In genomic region chr19:58903899-58904327, GRCm38 (mm10) we compare ENCODE assay signal across 8 mouse cellular contexts. TPM values are rescaled to one million over a fixed set of nuclear protein-coding genes. Genes with fewer than 3 reads are reported as not detected.
DNase-seq lines count a peak whose midpoint lies in the region; ATAC-seq and TF ChIP-seq lines count a peak whose summit lies in the region.

No protein-coding gene starts in this region.

- no peaks in the 10 kb centered on the region for H3K27me3 ChIP-seq in embryonic facial prominence, embryonic 12.5 days
- no peaks in the 10 kb centered on the region for H3K27me3 ChIP-seq in limb, embryonic 14.5 days (ENCODE audit: control insufficient read depth, insufficient read depth, low read length)
- H3K27me3 ChIP-seq in midbrain, postnatal 0 days (ENCODE audit: insufficient read depth, low read length) = no peaks in the 10 kb centered on the region

- H3K9ac ChIP-seq in embryonic facial prominence, embryonic 12.5 days = no peak overlapping the region
- peak overlapping the region; percentile 18; the same call in 1 of the 2 replicates for H3K9ac ChIP-seq in limb, embryonic 14.5 days (ENCODE audit: low read depth, low read length, severe bottlenecking)
- no peak overlapping the region for H3K9ac ChIP-seq in midbrain, postnatal 0 days (replicated peaks; ENCODE audit: low read length, poor library complexity, severe bottlenecking)

- 0 out of 2 replicates have a peak, but pooled peaks have one; percentile 24 for ATAC-seq in embryonic facial prominence, embryonic 12.5 days (ENCODE audit: insufficient number of reproducible peaks, insufficient read depth, low FRiP score, low TSS enrichment)
- ATAC-seq in limb, embryonic 14.5 days (ENCODE audit: low FRiP score, low read depth) = peak; percentile 47
- no peak for ATAC-seq in midbrain, postnatal 0 days (ENCODE audit: low FRiP score)

- H3K4me3 ChIP-seq in embryonic facial prominence, embryonic 12.5 days = peak overlapping the region; percentile 22
- H3K4me3 ChIP-seq in limb, embryonic 14.5 days (replicated peaks; ENCODE audit: low read length) = peak overlapping the region; percentile 25
- H3K4me3 ChIP-seq in midbrain, postnatal 0 days (ENCODE audit: low read depth, low read length) = no peak overlapping the region

- peak overlapping the region; percentile 47 for H3K4me2 ChIP-seq in embryonic facial prominence, embryonic 12.5 days (replicated peaks)
- H3K4me2 ChIP-seq in limb, embryonic 14.5 days (replicated peaks; ENCODE audit: low read depth, low read length, severe bottlenecking) = peak overlapping the region; percentile 52
- peak overlapping the region; percentile 38 for H3K4me2 ChIP-seq in midbrain, postnatal 0 days (ENCODE audit: low read depth, low read length, poor library complexity, severe bottlenecking)

- WGBS in embryonic facial prominence, embryonic 12.5 days = 2% methylated on average over 11 of the region's 11 CpGs
- WGBS in limb, embryonic 14.5 days = under 1% methylated on average over 11 of the region's 11 CpGs
- under 1% methylated on average over 11 of the region's 11 CpGs for WGBS in midbrain, postnatal 0 days

- TF ChIP-seq CTCF in midbrain, postnatal 0 days (IDR thresholded peaks at IDR 0.05) = peak; percentile 98

- H3K4me1 ChIP-seq in embryonic facial prominence, embryonic 12.5 days = no peaks in the 10 kb centered on the region
- H3K4me1 ChIP-seq in limb, embryonic 14.5 days (ENCODE audit: control insufficient read depth, insufficient read depth, low read length) = no peaks in the 10 kb centered on the region
- no peaks in the 10 kb centered on the region for H3K4me1 ChIP-seq in midbrain, postnatal 0 days (ENCODE audit: insufficient read depth, low read length)

- no peaks in the 10 kb centered on the region for H3K36me3 ChIP-seq in embryonic facial prominence, embryonic 12.5 days
- no peaks in the 10 kb centered on the region for H3K36me3 ChIP-seq in limb, embryonic 14.5 days (ENCODE audit: control insufficient read depth, insufficient read depth, low read length)
- no peaks in the 10 kb centered on the region for H3K36me3 ChIP-seq in midbrain, postnatal 0 days (ENCODE audit: insufficient read depth, low read length)

- TF ChIP-seq POLR2A in limb, embryonic 14.5 days (IDR thresholded peaks at IDR 0.05; ENCODE audit: borderline replicate concordance, extremely low read depth, insufficient read depth, insufficient read length) = peak; percentile 37; the same call in 1 of the 2 replicates

- DNase-seq in 3134 (ENCODE audit: extremely low read depth, insufficient read length, low spot score) = peak; percentile 53
- peak; percentile 88 for DNase-seq in adrenal gland, postnatal 36 days
- peak; percentile 87 for DNase-seq in heart, adult 8-10 months (ENCODE audit: low spot score)
- peak; percentile 58 to 85 for DNase-seq in kidney, adult 8-10 months
- peak; percentile 84 for DNase-seq in limb, embryonic 14.5 days (ENCODE audit: low spot score)
- peak; percentile 85 for DNase-seq in midbrain, postnatal 0 days (ENCODE audit: low spot score)
- peak; percentile 45 to 56 for DNase-seq in spleen, postnatal 36 days (ENCODE audit: low spot score in 2 of 2)

- no peak overlapping the region for H3K27ac ChIP-seq in embryonic facial prominence, embryonic 12.5 days
- no peak overlapping the region for H3K27ac ChIP-seq in limb, embryonic 14.5 days (replicated peaks; ENCODE audit: low read depth, low read length)
- no peak overlapping the region for H3K27ac ChIP-seq in midbrain, postnatal 0 days (ENCODE audit: low read depth, low read length)

- H3K9me3 ChIP-seq in embryonic facial prominence, embryonic 12.5 days = no peaks in the 10 kb centered on the region
- H3K9me3 ChIP-seq in limb, embryonic 14.5 days (ENCODE audit: control insufficient read depth, low read length) = no peaks in the 10 kb centered on the region
- no peaks in the 10 kb centered on the region for H3K9me3 ChIP-seq in midbrain, postnatal 0 days (ENCODE audit: low read length)

RNA-seq across cellular contexts. Expression of gene Eno4, which starts 39.3 kb away (rescaled TPM):
- under 1 TPM; 0.26 to 0.56 TPM for total RNA-seq in adrenal gland, postnatal 36 days (2021)
- 0.52 and 0.88 TPM in 2 replicates for polyA plus RNA-seq in embryonic facial prominence, embryonic 12.5 days (2016; fragmentation: Nextera tagmentation; extraction: Ambion mirVana)
- total RNA-seq in heart, adult 8-10 months (2022) = under 1 TPM in 1 of 4 experiments, not detected in 3; 0.28 TPM
- polyA plus RNA-seq in limb, embryonic 14.5 days (2012; rRNA removed) = 0.28 and 0.31 TPM in 2 replicates
- 0.17 and 0.19 TPM in 2 replicates for polyA plus RNA-seq in limb, embryonic 14.5 days (2014; fragmentation: Nextera tagmentation; extraction: Ambion mirVana)
- 0.42 and 0.71 TPM in 2 replicates for total RNA-seq in midbrain, postnatal 0 days (2014; rRNA removed)
- polyA plus RNA-seq in midbrain, postnatal 0 days (2015; fragmentation: Nextera tagmentation; extraction: Ambion mirVana) = 1.3 and 1.5 TPM in 2 replicates

RNA-seq across cellular contexts. Expression of gene Hspa12a, which starts 39.5 kb away (rescaled TPM):
- total RNA-seq in adrenal gland, postnatal 36 days (2021) = 100 to 1,000 TPM in 1 of 2 experiments, 10 to 100 TPM in 1; 55.1 to 109 TPM
- 12.6 and 13.1 TPM in 2 replicates for polyA plus RNA-seq in embryonic facial prominence, embryonic 12.5 days (2016; fragmentation: Nextera tagmentation; extraction: Ambion mirVana)
- 10 to 100 TPM; 14.7 to 21.9 (median 17.6) TPM for total RNA-seq in heart, adult 8-10 months (2022)
- polyA plus RNA-seq in limb, embryonic 14.5 days (2012; rRNA removed) = 6.1 and 7.7 TPM in 2 replicates
- polyA plus RNA-seq in limb, embryonic 14.5 days (2014; fragmentation: Nextera tagmentation; extraction: Ambion mirVana) = 2.3 and 2.4 TPM in 2 replicates
- total RNA-seq in midbrain, postnatal 0 days (2014; rRNA removed) = 73.7 and 80.0 TPM in 2 replicates
- polyA plus RNA-seq in midbrain, postnatal 0 days (2015; fragmentation: Nextera tagmentation; extraction: Ambion mirVana) = 53.8 and 54.0 TPM in 2 replicates
